Mouse (Mus musculus) testis, postnatal 14 days (tissue): Measurements from ENCODE around the gene Cdkal1.

ENCODE experiments used
- DNase-seq: peaks from one replicate; pipeline ENCODE4 v3.0.0; 2021; ENCODE audit warnings: low spot score

Cdkal1 gene

GRCm38 (mm10) chr13:29627438-29628124 is 227.9 kb downstream of the Cdkal1 start:
- DNase-seq: no peak

GRCm38 (mm10) chr13:29624929-29625328 is 230.5 kb downstream of the Cdkal1 start:
- no peak for DNase-seq

- no peak for DNase-seq
These were observed 231.7 kb downstream of the Cdkal1 start for GRCm38 (mm10) chr13:29623636-29624239.

GRCm38 (mm10) chr13:29621881-29622280 is 233.6 kb downstream of the Cdkal1 start:
- DNase-seq: no peak

DNA sequence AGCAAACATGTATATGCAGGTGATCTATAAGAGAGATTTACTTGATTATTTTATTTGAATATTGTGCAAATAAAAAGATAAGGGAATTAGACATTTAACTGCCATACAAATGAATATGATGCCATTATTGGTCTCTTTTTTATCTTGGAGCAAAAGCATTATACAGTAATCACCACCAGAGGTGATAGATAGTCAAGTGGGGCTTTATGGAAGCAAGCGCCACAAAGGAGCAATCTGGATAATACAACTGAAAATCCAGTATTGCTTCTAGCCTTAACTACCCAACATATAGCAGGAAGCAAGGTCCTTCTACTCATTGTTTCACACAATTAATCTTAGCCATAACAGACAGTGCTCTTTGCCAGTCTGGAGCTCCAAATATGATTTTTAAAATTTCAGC is 234.1 kb downstream of the Cdkal1 start:
- DNase-seq: no peak

GRCm38 (mm10) chr13:29620826-29621225 is 234.6 kb downstream of the Cdkal1 start:
- no peak for DNase-seq

GRCm38 (mm10) chr13:29616654-29617171 is 238.8 kb downstream of the Cdkal1 start:
- DNase-seq: no peak

- DNase-seq: no peak
These were observed 239.5 kb downstream of the Cdkal1 start for GRCm38 (mm10) chr13:29615987-29616386.

- DNase-seq: no peak
These were observed 240.4 kb downstream of the Cdkal1 start for GRCm38 (mm10) chr13:29615081-29615480.

- DNase-seq: peak; percentile 24
These were observed 245.2 kb downstream of the Cdkal1 start for GRCm38 (mm10) chr13:29610051-29610931.

DNA sequence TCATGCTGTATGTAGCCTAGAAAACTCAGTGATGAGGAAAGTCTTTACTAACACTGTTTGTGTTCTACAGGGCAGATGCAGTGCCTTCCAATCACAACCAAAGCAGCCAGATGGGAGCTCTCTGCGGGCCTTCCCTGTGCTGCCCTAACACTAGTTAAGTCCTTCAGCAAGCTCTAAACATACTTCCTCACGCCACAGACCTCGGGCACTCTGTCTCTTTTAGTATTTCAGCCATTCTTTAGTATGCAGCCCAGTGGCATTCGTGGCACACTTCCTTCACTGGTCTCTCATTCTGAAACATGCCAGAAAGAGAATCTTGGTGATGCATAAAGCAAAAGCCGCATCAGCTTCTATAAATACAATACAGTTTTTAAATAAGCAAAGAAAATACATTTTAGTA is 246.0 kb downstream of the Cdkal1 start:
- no peak for DNase-seq

GRCm38 (mm10) chr13:29604241-29604640 is 251.2 kb downstream of the Cdkal1 start:
- peak; percentile 27 for DNase-seq

GRCm38 (mm10) chr13:29603597-29603996 is 251.9 kb downstream of the Cdkal1 start:
- no peak for DNase-seq

DNA sequence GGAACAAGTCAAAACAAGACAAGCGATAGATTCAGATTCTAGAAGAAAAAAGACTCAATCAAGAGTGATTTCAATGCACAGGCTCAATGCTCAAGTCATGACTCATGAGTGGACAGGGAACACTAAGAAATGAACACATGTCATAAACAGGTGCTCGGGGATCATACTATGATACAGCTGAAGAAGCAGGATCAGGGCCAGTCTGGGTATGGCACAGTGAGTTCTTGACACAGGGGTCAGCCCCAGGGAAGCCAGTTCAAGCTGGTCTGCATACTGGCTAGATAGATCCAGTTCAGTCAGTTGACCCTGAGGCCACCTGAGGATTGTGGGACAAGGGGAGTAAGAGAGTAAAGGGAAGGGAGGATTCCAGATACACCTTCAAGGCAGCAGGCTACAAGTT is 254.4 kb downstream of the Cdkal1 start:
- no peak for DNase-seq

GRCm38 (mm10) chr13:29599646-29600045 is 255.8 kb downstream of the Cdkal1 start:
- no peak for DNase-seq

- no peak for DNase-seq
These were observed 258.7 kb downstream of the Cdkal1 start for GRCm38 (mm10) chr13:29596735-29597134.

DNA sequence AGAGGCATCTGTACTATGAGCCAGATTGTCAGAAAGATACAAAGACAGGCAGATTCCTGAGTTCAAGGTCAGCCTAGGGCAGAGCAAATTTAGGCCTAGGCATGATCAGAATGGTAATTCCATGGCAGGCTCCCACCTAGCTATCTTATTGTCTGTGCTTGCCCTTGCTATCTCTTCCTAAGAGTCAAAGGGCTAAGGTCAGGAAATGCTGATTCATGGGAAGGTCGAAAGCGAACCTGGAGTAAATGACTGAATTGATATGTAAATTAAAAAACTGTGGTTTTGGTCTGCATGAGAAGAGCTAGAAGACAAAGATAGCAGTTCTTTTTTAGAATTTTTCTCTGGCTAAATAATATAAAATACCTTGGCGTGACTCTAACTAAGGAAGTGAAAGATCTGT is 262.4 kb downstream of the Cdkal1 start:
- DNase-seq: no peak

DNA sequence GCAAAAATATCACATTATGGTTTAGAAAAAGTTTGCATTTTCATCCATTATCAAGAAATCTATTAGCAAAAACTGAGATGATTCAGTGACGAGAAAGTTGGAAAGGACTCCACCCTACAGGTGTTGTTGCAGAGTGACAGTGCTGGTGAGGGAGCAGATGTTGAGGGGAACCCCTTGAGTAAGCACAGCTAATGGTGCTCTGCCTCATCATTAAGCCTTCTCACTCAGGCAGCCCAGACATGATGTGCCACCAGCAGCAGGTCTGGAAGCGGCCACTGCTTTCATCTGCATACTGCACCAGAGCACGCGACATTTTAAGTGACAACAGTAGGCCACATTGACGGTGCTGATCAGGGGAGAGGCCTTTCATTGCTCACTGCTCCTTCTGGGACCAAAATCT is 264.8 kb downstream of the Cdkal1 start:
- DNase-seq: no peak

GRCm38 (mm10) chr13:29590164-29590563 is 265.3 kb downstream of the Cdkal1 start:
- DNase-seq: no peak

DNA sequence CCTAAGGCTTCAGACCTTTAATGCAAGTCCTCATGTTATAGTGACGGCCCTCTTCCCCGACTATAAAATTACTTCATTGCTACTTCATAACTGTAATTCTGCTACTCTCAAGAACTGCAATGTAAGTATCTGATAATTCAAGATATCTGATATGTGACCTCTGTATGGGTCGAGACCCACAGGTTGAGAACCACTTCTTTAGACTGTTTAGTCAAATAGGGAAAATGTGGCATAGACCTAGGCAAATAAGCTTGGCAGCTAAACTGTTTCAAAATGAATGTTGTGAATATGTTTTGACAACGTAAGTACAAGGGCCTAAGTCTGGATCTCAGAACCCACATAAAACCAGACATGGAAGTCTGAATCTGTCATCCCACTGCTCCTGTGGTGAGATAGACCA is 266.8 kb downstream of the Cdkal1 start:
- DNase-seq: no peak

DNA sequence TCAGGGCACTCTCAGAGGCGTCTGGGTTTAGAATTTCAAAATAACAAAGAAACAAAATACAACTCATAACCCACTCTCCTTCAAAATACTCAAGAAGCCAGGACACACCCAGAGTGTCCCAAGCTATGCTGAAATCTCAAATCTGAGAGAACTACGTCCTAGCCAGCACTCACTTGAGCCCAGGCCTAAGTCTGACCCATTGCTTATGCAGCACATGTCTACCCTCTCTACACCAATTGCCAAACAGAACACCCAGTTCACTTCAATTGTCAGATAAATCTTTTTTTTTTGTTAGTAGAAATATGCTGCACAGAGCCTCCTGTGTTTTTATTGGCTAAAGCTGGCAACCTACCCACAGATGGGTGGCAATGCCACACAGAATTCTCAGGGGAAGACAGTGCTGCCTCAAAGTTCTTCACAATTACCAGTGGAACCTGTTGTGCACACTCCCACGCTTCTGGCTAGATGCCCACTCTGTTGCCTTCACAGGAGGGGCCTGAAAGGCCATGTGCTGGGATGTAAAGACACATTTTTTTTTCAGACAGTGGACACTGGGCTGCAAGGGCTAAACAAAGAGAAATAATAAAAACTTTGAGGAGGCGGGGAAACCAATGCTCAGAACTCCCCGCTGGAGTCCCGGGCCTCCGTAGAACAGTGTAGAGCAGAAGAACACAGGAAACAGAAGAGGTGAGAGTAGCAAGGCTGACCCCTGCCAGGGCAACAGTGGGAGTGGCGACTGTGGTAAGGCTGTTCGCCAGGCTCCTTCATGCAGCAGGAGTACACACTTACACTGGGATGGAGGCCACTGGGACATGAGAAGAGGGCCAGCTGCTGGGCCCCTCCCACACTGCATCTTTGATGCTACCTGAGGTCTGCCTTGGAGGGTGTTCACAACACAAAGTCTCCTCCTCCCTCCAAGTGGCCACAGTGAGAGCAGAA is 273.4 kb downstream of the Cdkal1 start:
- DNase-seq: peak; percentile 76

GRCm38 (mm10) chr13:29580780-29581179 is 274.7 kb downstream of the Cdkal1 start:
- DNase-seq: no peak
